17 mouse cellular contexts compared by ENCODE assay signal in genomic region chr2:101440231-101440630, GRCm38 (mm10).
"Had no signal": no experiment of that assay in that cellular context is flagged by ENCODE, and none has a peak within 500 bp of the region (broad histone marks: within the 10 kb centered on the region; RNA-seq: fewer than 3 reads in every experiment).

No protein-coding gene starts in this region.

- H3K9me3 ChIP-seq: lung, embryonic 15.5 days; midbrain, embryonic 13.5 days; midbrain, embryonic 15.5 days; neural tube, embryonic 12.5 days; stomach, embryonic 15.5 days had no signal

- DNase-seq: lung, adult 2 months; lung, postnatal 14 days; lung, postnatal 36 days; right cerebral cortex, postnatal 14 days; thymus, adult 2 months; thymus, postnatal 25 days; thymus, postnatal 4 days had no signal

- H3K27ac ChIP-seq: lung, embryonic 15.5 days; macrophage; midbrain, embryonic 13.5 days; midbrain, embryonic 15.5 days; neural tube, embryonic 12.5 days; stomach, embryonic 15.5 days; stomach, postnatal 0 days had no signal

- H3K36me3 ChIP-seq: lung, embryonic 15.5 days; midbrain, embryonic 13.5 days; midbrain, embryonic 15.5 days; neural tube, embryonic 12.5 days; stomach, embryonic 15.5 days had no signal

- H3K4me2 ChIP-seq: lung, embryonic 15.5 days; midbrain, embryonic 11.5 days; midbrain, embryonic 13.5 days; midbrain, embryonic 15.5 days; neural tube, embryonic 12.5 days; stomach, embryonic 15.5 days had no signal

- H3K27me3 ChIP-seq: lung, embryonic 15.5 days; megakaryocyte, embryonic 14.5 days; midbrain, embryonic 13.5 days; midbrain, embryonic 15.5 days; neural tube, embryonic 12.5 days; stomach, embryonic 15.5 days had no signal

- H3K9ac ChIP-seq: lung, embryonic 15.5 days; midbrain, embryonic 13.5 days; midbrain, embryonic 15.5 days; neural tube, embryonic 12.5 days; stomach, embryonic 15.5 days had no signal

- ATAC-seq: lung, postnatal 0 days; midbrain, embryonic 13.5 days; midbrain, embryonic 15.5 days had no signal

- H3K4me1 ChIP-seq: lung, embryonic 15.5 days; megakaryocyte, embryonic 14.5 days; midbrain, embryonic 13.5 days; midbrain, embryonic 15.5 days; neural tube, embryonic 12.5 days; stomach, embryonic 15.5 days had no signal

- H3K4me3 ChIP-seq: lung, embryonic 15.5 days; megakaryocyte, embryonic 14.5 days; midbrain, embryonic 13.5 days; midbrain, embryonic 15.5 days; neural tube, embryonic 12.5 days; stomach, embryonic 15.5 days had no signal
